Mouse (Mus musculus) MEL (cell line): ENCODE results near the gene Ddb2. TPM values are rescaled to one million over a fixed set of nuclear protein-coding genes. Genes with fewer than 3 reads are reported as not detected.

Source experiments
- DNase-seq: peaks from one replicate; pipeline ENCODE4 v3.0.0; 2011; ENCODE audit warnings: low read depth, low spot score
- H3K27ac ChIP-seq: 2 replicates; pipeline ENCODE4 v1.5.1; 2012; ENCODE audit warnings: low read depth, mild to moderate bottlenecking, control low read depth, low read length, moderate library complexity; ENCODE audit not compliant: control insufficient read depth
- H3K27me3 ChIP-seq, 2 experiments: fragments of 150-350 bp in 1 of 2; sonication (generic) in 1 of 2; 2 replicates each; pipeline ENCODE4 v1.6.1; 2012; ENCODE audit warnings: low read length in 2 of 2, mild to moderate bottlenecking in 2 of 2, improper control_type of control experiment in 1 of 2, moderate library complexity in 1 of 2; ENCODE audit not compliant: insufficient read depth in 2 of 2, control insufficient read depth in 1 of 2
- H3K36me3 ChIP-seq, 2 experiments: 2 replicates each; pipeline ENCODE4 v1.6.1; 2012 to 2014; ENCODE audit warnings: low read length in 2 of 2, improper control_type of control experiment in 1 of 2, inconsistent platforms in 1 of 2, mild to moderate bottlenecking in 1 of 2; ENCODE audit not compliant: insufficient read depth in 2 of 2, control insufficient read depth in 1 of 2
- H3K4me1 ChIP-seq, 2 experiments: fragments of 150-350 bp in 1 of 2; sonication (generic) in 1 of 2; 2 replicates each; pipeline ENCODE4 v1.6.1; 2012; ENCODE audit warnings: low read length in 2 of 2, improper control_type of control experiment in 1 of 2, mild to moderate bottlenecking in 1 of 2; ENCODE audit not compliant: insufficient read depth in 2 of 2, control insufficient read depth in 1 of 2
- H3K4me3 ChIP-seq, 2 experiments: fragments of 150-350 bp in 1 of 2; sonication (generic) in 1 of 2; 2 replicates each; pipeline ENCODE4 v1.5.1; 2012; ENCODE audit warnings: low read depth in 2 of 2, low read length in 2 of 2, mild to moderate bottlenecking in 2 of 2, moderate library complexity in 2 of 2, control low read depth in 1 of 2, improper control_type of control experiment in 1 of 2; ENCODE audit not compliant: control insufficient read depth in 1 of 2, insufficient read depth in 1 of 2
- H3K79me2 ChIP-seq: 2 replicates; pipeline ENCODE4 v1.6.1; 2012; ENCODE audit warnings: mild to moderate bottlenecking, low read length, moderate library complexity; ENCODE audit not compliant: control insufficient read depth, poor library complexity, insufficient read depth
- H3K9ac ChIP-seq: 2 replicates; pipeline ENCODE4 v1.6.1; 2012; ENCODE audit warnings: low read depth, mild to moderate bottlenecking, control low read depth, low read length, moderate library complexity; ENCODE audit not compliant: control insufficient read depth, poor library complexity, severe bottlenecking
- H3K9me3 ChIP-seq: fragments of 150-350 bp; sonication (generic); replicated peaks from 2 replicates; pipeline ENCODE4 v1.6.1; 2012; ENCODE audit warnings: mild to moderate bottlenecking, low read length, improper control_type of control experiment, moderate library complexity; ENCODE audit not compliant: insufficient read depth
- CHD1 ChIP-seq: IDR thresholded peaks from 2 replicates; pipeline ENCODE4 v1.6.1; 2012; ENCODE audit warnings: low read depth, mild to moderate bottlenecking, inconsistent platforms, low read length, improper control_type of control experiment
- CHD2 ChIP-seq: IDR thresholded peaks from 2 replicates; pipeline ENCODE4 v1.6.1; 2011; ENCODE audit warnings: low read length, improper control_type of control experiment
- CTCF ChIP-seq, 3 experiments: IDR thresholded peaks in 2 of 3; conservative IDR thresholded peaks in 1 of 3; 2 replicates each; pipeline ENCODE4 v1.5.1; 2011 to 2012; ENCODE audit warnings: low read length in 3 of 3, low read depth in 2 of 3, mild to moderate bottlenecking in 2 of 3, improper control_type of control experiment in 1 of 3, inconsistent platforms in 1 of 3, mixed read lengths in 1 of 3, moderate library complexity in 1 of 3; ENCODE audit not compliant: control insufficient read depth in 1 of 3, insufficient read depth in 1 of 3, poor library complexity in 1 of 3, severe bottlenecking in 1 of 3
- ETS1 ChIP-seq: IDR thresholded peaks from 2 replicates; pipeline ENCODE4 v1.6.1; 2012; ENCODE audit warnings: low read depth, mild to moderate bottlenecking, inconsistent platforms, low read length, improper control_type of control experiment, moderate library complexity
- GABPA ChIP-seq: IDR thresholded peaks from 2 replicates; pipeline ENCODE4 v1.6.1; 2012; ENCODE audit warnings: low read depth, mild to moderate bottlenecking, inconsistent platforms, low read length, improper control_type of control experiment, moderate library complexity
- GATA1 ChIP-seq: IDR thresholded peaks from 2 replicates; pipeline ENCODE4 v1.6.1; 2011; ENCODE audit warnings: low read depth, low read length, improper control_type of control experiment
- HCFC1 ChIP-seq: IDR thresholded peaks from 2 replicates; pipeline ENCODE4 v1.6.1; 2012; ENCODE audit warnings: low read depth, mild to moderate bottlenecking, inconsistent platforms, low read length, improper control_type of control experiment, moderate library complexity
- JUND ChIP-seq: IDR thresholded peaks from 2 replicates; pipeline ENCODE4 v1.6.1; 2011; ENCODE audit warnings: low read depth, mild to moderate bottlenecking, improper control_type of control experiment, low read length
- KAT2A ChIP-seq: conservative IDR thresholded peaks from 2 replicates; pipeline ENCODE4 v1.6.1; 2012; ENCODE audit warnings: low read depth, low read length, improper control_type of control experiment, inconsistent platforms
- MAFK ChIP-seq: IDR thresholded peaks from 2 replicates; pipeline ENCODE4 v1.6.1; 2011; ENCODE audit warnings: low read depth, mild to moderate bottlenecking, low read length, improper control_type of control experiment, borderline replicate concordance
- MAX ChIP-seq: IDR thresholded peaks from 2 replicates; pipeline ENCODE4 v1.6.1; 2011; ENCODE audit warnings: low read length, improper control_type of control experiment
- MEF2A ChIP-seq: IDR thresholded peaks from 2 replicates; pipeline ENCODE4 v1.6.1; 2014; ENCODE audit warnings: low read depth, mild to moderate bottlenecking, inconsistent platforms, low read length, improper control_type of control experiment; ENCODE audit not compliant: poor library complexity, insufficient replicate concordance, severe bottlenecking; ENCODE audit errors: extremely low read depth
- POLR2A ChIP-seq, 2 experiments: IDR thresholded peaks; 2 replicates each; pipeline ENCODE4 v1.6.1; 2011 to 2012; ENCODE audit warnings: low read length in 2 of 2, mild to moderate bottlenecking in 2 of 2, control low read depth in 1 of 2, improper control_type of control experiment in 1 of 2, low read depth in 1 of 2, moderate library complexity in 1 of 2; ENCODE audit not compliant: control insufficient read depth in 1 of 2, insufficient read depth in 1 of 2, poor library complexity in 1 of 2
- POLR2AphosphoS2 ChIP-seq: IDR thresholded peaks from 2 replicates; pipeline ENCODE4 v1.6.1; 2011; ENCODE audit warnings: low read length, improper control_type of control experiment
- RCOR1 ChIP-seq: IDR thresholded peaks from 2 replicates; pipeline ENCODE4 v1.6.1; 2012; ENCODE audit warnings: low read depth, mild to moderate bottlenecking, inconsistent platforms, low read length, improper control_type of control experiment
- SMC3 ChIP-seq: IDR thresholded peaks from 2 replicates; pipeline ENCODE4 v1.6.1; 2011; ENCODE audit warnings: low read depth, low read length, improper control_type of control experiment
- TAL1 ChIP-seq: IDR thresholded peaks from 2 replicates; pipeline ENCODE4 v1.6.1; 2012; ENCODE audit warnings: mild to moderate bottlenecking, inconsistent platforms, low read length, moderate library complexity, mixed read lengths
- TBP ChIP-seq: IDR thresholded peaks from 2 replicates; pipeline ENCODE4 v1.8.0; 2011; ENCODE audit warnings: low read depth, low read length, improper control_type of control experiment
- TCF12 ChIP-seq: IDR thresholded peaks from 2 replicates; pipeline ENCODE4 v1.6.1; 2014; ENCODE audit warnings: low read depth, mild to moderate bottlenecking, inconsistent platforms, low read length, improper control_type of control experiment, moderate library complexity
- UBTF ChIP-seq: IDR thresholded peaks from 2 replicates; pipeline ENCODE4 v1.6.1; 2012; ENCODE audit warnings: low read depth, mild to moderate bottlenecking, inconsistent platforms, low read length, improper control_type of control experiment, moderate library complexity, borderline replicate concordance; ENCODE audit not compliant: insufficient read depth
- USF1 ChIP-seq: IDR thresholded peaks from 2 replicates; pipeline ENCODE4 v1.6.1; 2014; ENCODE audit warnings: low read depth, mild to moderate bottlenecking, inconsistent platforms, low read length, improper control_type of control experiment, moderate library complexity
- ZC3H11A ChIP-seq: IDR thresholded peaks from 2 replicates; pipeline ENCODE4 v1.6.1; 2012; ENCODE audit warnings: low read depth, mild to moderate bottlenecking, inconsistent platforms, low read length, improper control_type of control experiment
- ZMIZ1 ChIP-seq: IDR thresholded peaks from 2 replicates; pipeline ENCODE4 v1.6.1; 2012; ENCODE audit warnings: low read depth, mild to moderate bottlenecking, inconsistent platforms, low read length, improper control_type of control experiment, moderate library complexity
- ZNF384 ChIP-seq: IDR thresholded peaks from 2 replicates; pipeline ENCODE4 v1.6.1; 2012; ENCODE audit warnings: low read depth, mild to moderate bottlenecking, inconsistent platforms, low read length, improper control_type of control experiment
- polyA plus RNA-seq, 2 experiments: library from polyadenylated mRNA; stranded (reverse) in 1 of 2; unstranded in 1 of 2; fragments of >175 nt in 1 of 2; fragments of >200 nt in 1 of 2; gene quantifications; 2 replicates each; pipeline versions ENCODE4 v1.2.1 to v1.2.4; 2012; ENCODE audit warnings: low replicate concordance in 2 of 2, low read depth in 1 of 2; ENCODE audit not compliant: insufficient read length in 2 of 2, insufficient read depth in 1 of 2, missing spikeins in 1 of 2
- total RNA-seq: library from RNA; depleted of rRNA; stranded (reverse); fragments of 300-350 nt; gene quantifications from 2 replicates; pipeline ENCODE4 v1.2.3, GENCODE M21; 2012

Gene Ddb2
- total and polyA plus RNA-seq, 3 experiments = 8.4 to 12.6 TPM; not detected in 1

GRCm38 (mm10) chr2:91254725-91255380, 18.1 kb upstream of the Ddb2 start:
- Histone ChIP-seq H3K27me3 (peaks cover 0 to 3% of the 10 kb centered on the region in 2 experiments; a peak in 1 of 4 replicates), H3K36me3 (0 out of 4 replicates have a peak, but pooled peaks cover 0 to 1% of the 10 kb centered on the region in 2 experiments), H3K4me3 (no peak overlapping the region), H3K9ac (no peak overlapping the region), H3K79me2 (no peaks in the 10 kb centered on the region), H3K27ac (no peak overlapping the region), H3K4me1 (peaks cover 0 to 3% of the 10 kb centered on the region in 2 experiments; a peak in 3 of 4 replicates), H3K9me3 (no peaks in the 10 kb centered on the region)
- no peak for DNase-seq
- TF ChIP-seq KAT2A (no peak), GABPA (no peak), ZNF384 (no peak), RCOR1 (no peak), ETS1 (no peak), SMC3 (no peak), ZC3H11A (no peak), USF1 (no peak), TBP (no peak), ZMIZ1 (no peak), TCF12 (no peak), JUND (no peak), MEF2A (no peak), TAL1 (no peak), MAFK (no peak), MAX (no peak), POLR2A (IDR thresholded peaks at IDR 0.05; ENCODE audit: control insufficient read depth in 1 of 2, insufficient read depth in 1 of 2, low read depth in 1 of 2, low read length in 2 of 2, poor library complexity in 1 of 2) (no peak), POLR2AphosphoS2 (no peak)

GRCm38 (mm10) chr2:91252512-91252911, 15.7 kb upstream of the Ddb2 start:
- Histone ChIP-seq H3K9me3 (no peaks in the 10 kb centered on the region), H3K4me1 (peaks cover 0 to 5% of the 10 kb centered on the region in 2 experiments), H3K36me3 (0 out of 4 replicates have a peak, but pooled peaks cover 0 to 2% of the 10 kb centered on the region in 2 experiments), H3K4me3 (no peak overlapping the region), H3K9ac (no peak overlapping the region), H3K79me2 (no peaks in the 10 kb centered on the region), H3K27me3 (peaks cover 0 to 3% of the 10 kb centered on the region in 2 experiments; a peak in 1 of 4 replicates), H3K27ac (no peak overlapping the region)
- no peak for DNase-seq
- TF ChIP-seq UBTF = no peak
- no peak for TF ChIP-seq JUND
- TF ChIP-seq CTCF (IDR thresholded peaks at IDR 0.05 in 2 of 3, conservative IDR thresholded peaks at IDR 0.05 in 1 of 3; ENCODE audit: control insufficient read depth in 1 of 3, insufficient read depth in 1 of 3, low read depth in 2 of 3, low read length in 3 of 3, poor library complexity in 1 of 3, severe bottlenecking in 1 of 3) = no peak
- no peak for TF ChIP-seq HCFC1
- no peak for TF ChIP-seq RCOR1
- no peak for TF ChIP-seq POLR2A (IDR thresholded peaks at IDR 0.05; ENCODE audit: control insufficient read depth in 1 of 2, insufficient read depth in 1 of 2, low read depth in 1 of 2, low read length in 2 of 2, poor library complexity in 1 of 2)
- no peak for TF ChIP-seq KAT2A
- no peak for TF ChIP-seq CHD2
- no peak for TF ChIP-seq CHD1
- no peak for TF ChIP-seq SMC3
- no peak for TF ChIP-seq GATA1
